8 mouse cellular contexts compared by ENCODE assay signal in the genomic region with DNA sequence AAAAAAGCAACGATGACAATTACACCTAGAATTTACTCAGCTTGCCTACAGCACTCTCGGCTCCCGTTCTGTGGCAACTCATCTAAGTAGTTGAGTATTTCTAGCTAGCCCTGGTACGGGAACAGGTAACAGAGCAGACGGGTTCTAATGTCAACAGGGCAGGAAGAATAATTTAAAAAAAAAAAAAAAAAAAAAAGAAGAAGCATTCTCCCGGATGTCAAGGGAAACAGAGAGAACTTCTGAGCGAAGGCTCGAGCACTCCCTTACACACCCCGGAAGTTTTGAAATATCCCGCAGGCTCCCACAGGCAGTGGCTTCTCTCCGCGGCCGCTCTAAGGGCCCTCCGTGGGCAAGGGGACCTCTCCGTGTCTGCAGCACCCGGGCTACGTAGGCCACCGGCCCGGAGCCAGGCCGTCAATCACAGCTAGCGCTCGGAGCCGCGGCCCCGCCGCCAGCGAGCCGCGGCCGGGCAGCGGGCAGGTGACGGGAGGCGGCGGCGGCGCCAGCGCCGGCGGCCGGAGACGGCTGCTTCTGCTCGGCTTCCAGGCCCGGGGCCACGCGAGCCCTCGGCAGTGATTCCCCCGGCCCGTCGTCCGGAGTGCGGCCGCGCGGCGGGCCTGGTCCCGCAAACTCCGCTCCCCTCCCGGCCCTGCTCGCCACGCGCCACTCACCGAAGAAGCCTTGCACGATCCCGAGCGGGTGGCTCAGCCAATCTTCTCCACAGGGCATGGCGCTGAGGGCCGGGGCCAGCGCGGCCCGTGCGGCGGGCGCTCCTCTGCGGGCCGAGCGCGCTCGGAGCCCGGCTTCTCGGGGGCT. TPM values are rescaled to one million over a fixed set of nuclear protein-coding genes. Genes with fewer than 3 reads are reported as not detected.
DNase-seq lines count a peak whose midpoint lies in the region; ATAC-seq and TF ChIP-seq lines count a peak whose summit lies in the region.

No protein-coding gene starts in this region.

- DNase-seq in neural tube, embryonic 11.5 days (ENCODE audit: low spot score), result peak; percentile 29
- no peak for DNase-seq in neural tube, embryonic 10.5 days (ENCODE audit: extremely low spot score, low spot score)
- DNase-seq in cerebellum, adult 9-10 months, result peak; percentile 42
- peak; percentile 30 to 59 for DNase-seq in gastrocnemius, postnatal 4 days (ENCODE audit: low spot score in 2 of 2)
- DNase-seq in intestine, embryonic 14.5 days (ENCODE audit: low spot score), result peak; percentile 70
- DNase-seq in liver, postnatal 0 days, result peak; percentile 73
- peak; percentile 64 for DNase-seq in thymus, postnatal 25 days

- H3K27me3 ChIP-seq in neural tube, embryonic 11.5 days (ENCODE audit: control insufficient read depth, insufficient read depth, low read length), result no peaks in the 10 kb centered on the region
- H3K27me3 ChIP-seq in intestine, embryonic 14.5 days (replicated peaks; ENCODE audit: control insufficient read depth, insufficient read depth, low read length), result no peaks in the 10 kb centered on the region
- no peaks in the 10 kb centered on the region for H3K27me3 ChIP-seq in liver, postnatal 0 days (ENCODE audit: insufficient read depth, low read length)
- no peaks in the 10 kb centered on the region for H3K27me3 ChIP-seq in neural tube, embryonic 14.5 days (ENCODE audit: control insufficient read depth, insufficient read depth, low read length)

- H3K27ac ChIP-seq in neural tube, embryonic 11.5 days (ENCODE audit: low read depth, low read length), result peak overlapping the region; percentile 84
- peak overlapping the region; percentile 78 for H3K27ac ChIP-seq in intestine, embryonic 14.5 days (ENCODE audit: low read depth)
- peak overlapping the region; percentile 96 for H3K27ac ChIP-seq in liver, postnatal 0 days (ENCODE audit: low read depth)
- peak overlapping the region; percentile 89 for H3K27ac ChIP-seq in neural tube, embryonic 14.5 days (ENCODE audit: low read depth, low read length)

- H3K9me3 ChIP-seq in neural tube, embryonic 11.5 days (ENCODE audit: control insufficient read depth, low read length), result no peaks in the 10 kb centered on the region
- no peaks in the 10 kb centered on the region for H3K9me3 ChIP-seq in intestine, embryonic 14.5 days (ENCODE audit: control insufficient read depth, low read length)
- H3K9me3 ChIP-seq in liver, postnatal 0 days (ENCODE audit: low read length), result no peaks in the 10 kb centered on the region
- H3K9me3 ChIP-seq in neural tube, embryonic 14.5 days (ENCODE audit: control insufficient read depth, low read length), result no peaks in the 10 kb centered on the region

- peaks cover 11% of the 10 kb centered on the region for H3K4me1 ChIP-seq in neural tube, embryonic 11.5 days (ENCODE audit: control insufficient read depth, insufficient read depth, low read length)
- H3K4me1 ChIP-seq in intestine, embryonic 14.5 days (replicated peaks; ENCODE audit: control insufficient read depth, insufficient read depth, low read length), result peaks cover 20% of the 10 kb centered on the region
- peaks cover 36% of the 10 kb centered on the region for H3K4me1 ChIP-seq in liver, postnatal 0 days (ENCODE audit: insufficient read depth)
- H3K4me1 ChIP-seq in neural tube, embryonic 14.5 days (ENCODE audit: control insufficient read depth, insufficient read depth, low read length), result peaks cover 19% of the 10 kb centered on the region

- no peak for TF ChIP-seq EP300 in liver, postnatal 0 days (IDR thresholded peaks at IDR 0.05; ENCODE audit: low read depth)

- no peaks in the 10 kb centered on the region for H3K36me3 ChIP-seq in neural tube, embryonic 11.5 days (ENCODE audit: control insufficient read depth, insufficient read depth, low read length)
- H3K36me3 ChIP-seq in intestine, embryonic 14.5 days (ENCODE audit: control insufficient read depth, insufficient read depth, low read length), result no peaks in the 10 kb centered on the region
- no peaks in the 10 kb centered on the region; the same call in 1 of the 2 replicates for H3K36me3 ChIP-seq in liver, postnatal 0 days (replicated peaks; ENCODE audit: insufficient read depth, low read length)
- H3K36me3 ChIP-seq in neural tube, embryonic 14.5 days (ENCODE audit: control insufficient read depth, insufficient read depth, low read length), result no peaks in the 10 kb centered on the region

- under 1% methylated on average over 64 of the region's 80 CpGs for WGBS in neural tube, embryonic 11.5 days
- WGBS in intestine, embryonic 14.5 days, result under 1% methylated on average over 79 of the region's 80 CpGs
- under 1% methylated on average over 48 of the region's 80 CpGs for WGBS in liver, postnatal 0 days (ENCODE audit: insufficient replicate concordance)
- under 1% methylated on average over 63 of the region's 80 CpGs for WGBS in neural tube, embryonic 14.5 days

- H3K4me3 ChIP-seq in neural tube, embryonic 11.5 days (ENCODE audit: low read depth, low read length), result peak overlapping the region; percentile 98
- peak overlapping the region; percentile 98 for H3K4me3 ChIP-seq in intestine, embryonic 14.5 days (ENCODE audit: low read depth, low read length)
- H3K4me3 ChIP-seq in liver, postnatal 0 days (ENCODE audit: low read depth, low read length), result peak overlapping the region; percentile 97
- peak overlapping the region; percentile 96 for H3K4me3 ChIP-seq in neural tube, embryonic 14.5 days (ENCODE audit: low read depth, low read length)

- H3K9ac ChIP-seq in neural tube, embryonic 11.5 days (ENCODE audit: low read length), result peak overlapping the region; percentile 98
- H3K9ac ChIP-seq in intestine, embryonic 14.5 days (ENCODE audit: low read length), result peak overlapping the region; percentile 96
- peak overlapping the region; percentile 95 for H3K9ac ChIP-seq in liver, postnatal 0 days (replicated peaks)
- peak overlapping the region; percentile 87 for H3K9ac ChIP-seq in neural tube, embryonic 14.5 days (replicated peaks; ENCODE audit: low read depth, low read length)

- TF ChIP-seq CTCF in liver, postnatal 0 days (IDR thresholded peaks at IDR 0.05; ENCODE audit: low read depth), result no peak

- peak; percentile 38 for ATAC-seq in neural tube, embryonic 11.5 days (ENCODE audit: insufficient read depth, low FRiP score, low TSS enrichment)
- peak; percentile 36; the same call in 1 of the 2 replicates for ATAC-seq in intestine, embryonic 14.5 days (replicated peaks; ENCODE audit: low FRiP score, low TSS enrichment, low read depth)
- peak; percentile 42 for ATAC-seq in liver, postnatal 0 days
- peak; percentile 31 for ATAC-seq in neural tube, embryonic 14.5 days (ENCODE audit: low read depth)

- H3K4me2 ChIP-seq in neural tube, embryonic 11.5 days (ENCODE audit: low read depth), result peak overlapping the region; percentile 83
- peak overlapping the region; percentile 96 for H3K4me2 ChIP-seq in intestine, embryonic 14.5 days (ENCODE audit: low read length)
- peak overlapping the region; percentile 89 for H3K4me2 ChIP-seq in liver, postnatal 0 days (ENCODE audit: low read depth, low read length)
- peak overlapping the region; percentile 88 for H3K4me2 ChIP-seq in neural tube, embryonic 14.5 days (ENCODE audit: low read depth, low read length)

RNA-seq across cellular contexts. Expression of a gene that starts 0.6 kb away (rescaled TPM):
- polyA plus RNA-seq in neural tube, embryonic 11.5 days (2014; fragmentation: Nextera tagmentation; extraction: Ambion mirVana), result 70.9 and 73.0 TPM in 2 replicates
- 10 to 100 TPM; 36.2 to 38.6 TPM for total RNA-seq in gastrocnemius, postnatal 4 days (2021)
- 71.6 and 75.0 TPM in 2 replicates for polyA plus RNA-seq in intestine, embryonic 14.5 days (2014; fragmentation: Nextera tagmentation; extraction: Ambion mirVana)
- 19.5 and 19.9 TPM in 2 replicates for polyA plus RNA-seq in liver, postnatal 0 days (2015; fragmentation: Nextera tagmentation; extraction: Ambion mirVana)
- 51.6 and 51.9 TPM in 2 replicates for polyA plus RNA-seq in neural tube, embryonic 14.5 days (2014; fragmentation: Nextera tagmentation; extraction: Ambion mirVana)

RNA-seq across cellular contexts. Expression of a gene that starts 5.1 kb away (rescaled TPM):
- polyA plus RNA-seq in neural tube, embryonic 11.5 days (2014; fragmentation: Nextera tagmentation; extraction: Ambion mirVana), result 45.5 and 47.8 TPM in 2 replicates
- total RNA-seq in gastrocnemius, postnatal 4 days (2021), result 10 to 100 TPM; 33.1 to 37.2 TPM
- 34.0 and 35.3 TPM in 2 replicates for polyA plus RNA-seq in intestine, embryonic 14.5 days (2014; fragmentation: Nextera tagmentation; extraction: Ambion mirVana)
- 10.2 and 11.3 TPM in 2 replicates for polyA plus RNA-seq in liver, postnatal 0 days (2015; fragmentation: Nextera tagmentation; extraction: Ambion mirVana)
- 37.0 and 42.5 TPM in 2 replicates for polyA plus RNA-seq in neural tube, embryonic 14.5 days (2014; fragmentation: Nextera tagmentation; extraction: Ambion mirVana)
